Mouse (Mus musculus) bone marrow, adult 2 months (tissue): Measurements from ENCODE around the gene Zfp354b.

ENCODE experiments used
- CTCF ChIP-seq: fragments of 200-500 bp; IDR thresholded peaks from 2 replicates; pipeline ENCODE4 v1.5.1; 2011; ENCODE audit warnings: low read length, control low read depth; ENCODE audit not compliant: control insufficient read depth, insufficient read depth
- POLR2A ChIP-seq: fragments of 200-500 bp; IDR thresholded peaks from 2 replicates; pipeline ENCODE4 v1.6.1; 2011; ENCODE audit warnings: low read depth, mild to moderate bottlenecking, control low read depth, low read length, borderline replicate concordance; ENCODE audit not compliant: control insufficient read depth

DNA sequence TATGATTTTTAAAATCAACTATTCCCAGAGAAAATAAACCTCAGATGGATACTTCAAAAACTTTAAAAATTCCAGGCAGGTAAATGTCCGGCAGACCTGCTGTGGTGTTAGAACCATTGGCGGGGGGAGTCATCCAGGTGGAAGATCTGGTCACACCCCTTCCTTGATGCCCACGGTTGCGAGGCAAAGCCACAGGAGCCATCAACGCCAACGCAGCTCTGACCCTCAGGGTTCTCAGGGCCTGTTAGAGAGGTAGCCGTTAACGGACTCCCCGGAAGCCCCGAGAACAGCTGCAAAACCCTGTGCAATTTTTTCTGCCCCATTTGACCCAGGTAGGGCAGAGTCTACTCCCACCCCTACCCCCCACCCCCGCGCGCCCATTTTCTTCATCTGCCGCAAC lies 12.1 kb upstream of the Zfp354b start, which contains the start of gene 4933414I15Rik:
- no peak for TF ChIP-seq CTCF
- no peak for TF ChIP-seq POLR2A
